Mouse (Mus musculus): Measurements from ENCODE around the gene Skap1. TPM values are rescaled to one million over a fixed set of nuclear protein-coding genes. Genes with fewer than 3 reads are reported as not detected.

Gene Skap1
- polyA plus RNA-seq, 1 experiment from 2014 or later = 2.1 TPM

- no peaks in the 10 kb centered on the region for H3K27me3 ChIP-seq (ENCODE audit: control insufficient read depth, insufficient read depth, low read depth, low read length)
- 82% methylated on average over 13 of the region's 13 CpGs for WGBS
- H3K4me1 ChIP-seq (replicated peaks; ENCODE audit: control insufficient read depth, insufficient read depth, low read length) = peaks cover 13% of the 10 kb centered on the region
- no peaks in the 10 kb centered on the region for H3K9me3 ChIP-seq (ENCODE audit: control insufficient read depth, low read length)
- no peak overlapping the region for H3K9ac ChIP-seq (ENCODE audit: low read length)
- H3K27ac ChIP-seq (ENCODE audit: low read length) = no peak overlapping the region
- no peak overlapping the region for H3K4me3 ChIP-seq (ENCODE audit: low read length)
- ATAC-seq (ENCODE audit: low read depth) = no peak
- no peaks in the 10 kb centered on the region for H3K36me3 ChIP-seq (ENCODE audit: control insufficient read depth, insufficient read depth, low read length)
- H3K4me2 ChIP-seq (ENCODE audit: low read depth, low read length) = no peak overlapping the region
Observed at GRCm38 (mm10) chr11:96678026-96678425, 213.6 kb downstream of the Skap1 start.

- H3K9me3 ChIP-seq (ENCODE audit: control insufficient read depth, low read length) = no peaks in the 10 kb centered on the region
- no peak overlapping the region for H3K27ac ChIP-seq (ENCODE audit: low read length)
- H3K4me1 ChIP-seq (replicated peaks; ENCODE audit: control insufficient read depth, insufficient read depth, low read length) = peaks cover 10% of the 10 kb centered on the region
- no peak overlapping the region for H3K4me2 ChIP-seq (ENCODE audit: low read depth, low read length)
- no peaks in the 10 kb centered on the region for H3K27me3 ChIP-seq (ENCODE audit: control insufficient read depth, insufficient read depth, low read depth, low read length)
- H3K9ac ChIP-seq (ENCODE audit: low read length) = no peak overlapping the region
- H3K4me3 ChIP-seq (ENCODE audit: low read length) = no peak overlapping the region
- WGBS = 93% methylated on average over 4 of the region's 4 CpGs
- ATAC-seq (ENCODE audit: low read depth) = no peak
- H3K36me3 ChIP-seq (ENCODE audit: control insufficient read depth, insufficient read depth, low read length) = no peaks in the 10 kb centered on the region
Observed at GRCm38 (mm10) chr11:96679026-96679425, 214.6 kb downstream of the Skap1 start.

- no peak overlapping the region for H3K4me3 ChIP-seq (ENCODE audit: low read length)
- no peak overlapping the region for H3K27ac ChIP-seq (ENCODE audit: low read length)
- no peaks in the 10 kb centered on the region for H3K4me1 ChIP-seq (replicated peaks; ENCODE audit: control insufficient read depth, insufficient read depth, low read length)
- peaks cover 3% of the 10 kb centered on the region; the same call in 1 of the 2 replicates for H3K9me3 ChIP-seq (ENCODE audit: control insufficient read depth, low read length)
- 81% methylated on average over 2 of the region's 2 CpGs for WGBS
- H3K9ac ChIP-seq (ENCODE audit: low read length) = no peak overlapping the region
- H3K27me3 ChIP-seq (ENCODE audit: control insufficient read depth, insufficient read depth, low read depth, low read length) = no peaks in the 10 kb centered on the region
- no peak overlapping the region for H3K4me2 ChIP-seq (ENCODE audit: low read depth, low read length)
- H3K36me3 ChIP-seq (ENCODE audit: control insufficient read depth, insufficient read depth, low read length) = no peaks in the 10 kb centered on the region
- ATAC-seq (ENCODE audit: low read depth) = no peak
Observed at GRCm38 (mm10) chr11:96685381-96685780, 221.0 kb downstream of the Skap1 start.

GRCm38 (mm10) chr11:96686713-96687280 lies 222.4 kb downstream of the Skap1 start:
- Histone ChIP-seq H3K27me3 (ENCODE audit: control insufficient read depth, insufficient read depth, low read depth, low read length) (no peaks in the 10 kb centered on the region), H3K27ac (ENCODE audit: low read length) (no peak overlapping the region), H3K4me2 (ENCODE audit: low read depth, low read length) (no peak overlapping the region), H3K4me3 (ENCODE audit: low read length) (no peak overlapping the region), H3K36me3 (ENCODE audit: control insufficient read depth, insufficient read depth, low read length) (no peaks in the 10 kb centered on the region), H3K9me3 (ENCODE audit: control insufficient read depth, low read length) (peaks cover 3% of the 10 kb centered on the region; the same call in 1 of the 2 replicates), H3K4me1 (replicated peaks; ENCODE audit: control insufficient read depth, insufficient read depth, low read length) (no peaks in the 10 kb centered on the region), H3K9ac (ENCODE audit: low read length) (no peak overlapping the region)
- ATAC-seq (ENCODE audit: low read depth) = no peak
- 38% methylated on average over 16 of the region's 16 CpGs for WGBS

GRCm38 (mm10) chr11:96692250-96692649 lies 227.9 kb downstream of the Skap1 start:
- 80% methylated on average over 5 of the region's 5 CpGs for WGBS
- Histone ChIP-seq H3K27me3 (ENCODE audit: control insufficient read depth, insufficient read depth, low read depth, low read length) (no peaks in the 10 kb centered on the region), H3K27ac (ENCODE audit: low read length) (no peak overlapping the region), H3K4me2 (ENCODE audit: low read depth, low read length) (no peak overlapping the region), H3K4me3 (ENCODE audit: low read length) (no peak overlapping the region), H3K9ac (ENCODE audit: low read length) (no peak overlapping the region), H3K9me3 (ENCODE audit: control insufficient read depth, low read length) (no peaks in the 10 kb centered on the region), H3K36me3 (ENCODE audit: control insufficient read depth, insufficient read depth, low read length) (no peaks in the 10 kb centered on the region), H3K4me1 (replicated peaks; ENCODE audit: control insufficient read depth, insufficient read depth, low read length) (no peaks in the 10 kb centered on the region)
- no peak for ATAC-seq (ENCODE audit: low read depth)

- H3K4me2 ChIP-seq (ENCODE audit: low read depth, low read length) = no peak overlapping the region
- no peaks in the 10 kb centered on the region for H3K27me3 ChIP-seq (ENCODE audit: control insufficient read depth, insufficient read depth, low read depth, low read length)
- no peaks in the 10 kb centered on the region for H3K4me1 ChIP-seq (replicated peaks; ENCODE audit: control insufficient read depth, insufficient read depth, low read length)
- WGBS = 90% methylated on average over 11 of the region's 11 CpGs
- H3K27ac ChIP-seq (ENCODE audit: low read length) = no peak overlapping the region
- no peak overlapping the region for H3K9ac ChIP-seq (ENCODE audit: low read length)
- H3K4me3 ChIP-seq (ENCODE audit: low read length) = no peak overlapping the region
- ATAC-seq (ENCODE audit: low read depth) = no peak
- no peaks in the 10 kb centered on the region for H3K36me3 ChIP-seq (ENCODE audit: control insufficient read depth, insufficient read depth, low read length)
- H3K9me3 ChIP-seq (ENCODE audit: control insufficient read depth, low read length) = no peaks in the 10 kb centered on the region
Observed at GRCm38 (mm10) chr11:96693360-96693759, 229.0 kb downstream of the Skap1 start.

GRCm38 (mm10) chr11:96694774-96695173 lies 230.4 kb downstream of the Skap1 start:
- H3K4me2 ChIP-seq (ENCODE audit: low read depth, low read length) = no peak overlapping the region
- H3K27me3 ChIP-seq (ENCODE audit: control insufficient read depth, insufficient read depth, low read depth, low read length) = no peaks in the 10 kb centered on the region
- no peak overlapping the region for H3K27ac ChIP-seq (ENCODE audit: low read length)
- H3K36me3 ChIP-seq (ENCODE audit: control insufficient read depth, insufficient read depth, low read length) = no peaks in the 10 kb centered on the region
- no peak for ATAC-seq (ENCODE audit: low read depth)
- no peaks in the 10 kb centered on the region for H3K9me3 ChIP-seq (ENCODE audit: control insufficient read depth, low read length)
- no peak overlapping the region for H3K4me3 ChIP-seq (ENCODE audit: low read length)
- no peak overlapping the region for H3K9ac ChIP-seq (ENCODE audit: low read length)
- H3K4me1 ChIP-seq (replicated peaks; ENCODE audit: control insufficient read depth, insufficient read depth, low read length) = no peaks in the 10 kb centered on the region
- 80% methylated on average over 12 of the region's 12 CpGs for WGBS

- H3K27ac ChIP-seq (ENCODE audit: low read length) = no peak overlapping the region
- no peak overlapping the region for H3K4me3 ChIP-seq (ENCODE audit: low read length)
- H3K27me3 ChIP-seq (ENCODE audit: control insufficient read depth, insufficient read depth, low read depth, low read length) = no peaks in the 10 kb centered on the region
- no peaks in the 10 kb centered on the region for H3K9me3 ChIP-seq (ENCODE audit: control insufficient read depth, low read length)
- 80% methylated on average over 14 of the region's 15 CpGs for WGBS
- no peaks in the 10 kb centered on the region for H3K36me3 ChIP-seq (ENCODE audit: control insufficient read depth, insufficient read depth, low read length)
- no peak for ATAC-seq (ENCODE audit: low read depth)
- H3K4me2 ChIP-seq (ENCODE audit: low read depth, low read length) = no peak overlapping the region
- H3K4me1 ChIP-seq (replicated peaks; ENCODE audit: control insufficient read depth, insufficient read depth, low read length) = no peaks in the 10 kb centered on the region
- H3K9ac ChIP-seq (ENCODE audit: low read length) = no peak overlapping the region
Observed at GRCm38 (mm10) chr11:96696168-96696727, 231.9 kb downstream of the Skap1 start.

GRCm38 (mm10) chr11:96696842-96697455 lies 232.6 kb downstream of the Skap1 start:
- WGBS = 30% methylated on average over 7 of the region's 7 CpGs

More at GRCm38 (mm10) chr11:96696842-96697455, 232.6 kb downstream of the Skap1 start:
- H3K36me3 ChIP-seq (ENCODE audit: control insufficient read depth, insufficient read depth, low read length) = no peaks in the 10 kb centered on the region
- H3K27ac ChIP-seq (ENCODE audit: low read length) = no peak overlapping the region
- H3K9ac ChIP-seq (ENCODE audit: low read length) = no peak overlapping the region
- H3K9me3 ChIP-seq (ENCODE audit: control insufficient read depth, low read length) = no peaks in the 10 kb centered on the region
- no peak overlapping the region for H3K4me2 ChIP-seq (ENCODE audit: low read depth, low read length)
- H3K27me3 ChIP-seq (ENCODE audit: control insufficient read depth, insufficient read depth, low read depth, low read length) = no peaks in the 10 kb centered on the region
- H3K4me1 ChIP-seq (replicated peaks; ENCODE audit: control insufficient read depth, insufficient read depth, low read length) = no peaks in the 10 kb centered on the region
- ATAC-seq (ENCODE audit: low read depth) = no peak
- no peak overlapping the region for H3K4me3 ChIP-seq (ENCODE audit: low read length)
